Mouse (Mus musculus): ENCODE data around the gene Kif5c.

Kif5c gene

GRCm38 (mm10) chr2:49789078-49789477, 170.0 kb downstream of the Kif5c start:
- no peak for DNase-seq (ENCODE audit: low spot score)

GRCm38 (mm10) chr2:49789504-49789903, 170.4 kb downstream of the Kif5c start:
- no peak for DNase-seq (ENCODE audit: low spot score)

DNA sequence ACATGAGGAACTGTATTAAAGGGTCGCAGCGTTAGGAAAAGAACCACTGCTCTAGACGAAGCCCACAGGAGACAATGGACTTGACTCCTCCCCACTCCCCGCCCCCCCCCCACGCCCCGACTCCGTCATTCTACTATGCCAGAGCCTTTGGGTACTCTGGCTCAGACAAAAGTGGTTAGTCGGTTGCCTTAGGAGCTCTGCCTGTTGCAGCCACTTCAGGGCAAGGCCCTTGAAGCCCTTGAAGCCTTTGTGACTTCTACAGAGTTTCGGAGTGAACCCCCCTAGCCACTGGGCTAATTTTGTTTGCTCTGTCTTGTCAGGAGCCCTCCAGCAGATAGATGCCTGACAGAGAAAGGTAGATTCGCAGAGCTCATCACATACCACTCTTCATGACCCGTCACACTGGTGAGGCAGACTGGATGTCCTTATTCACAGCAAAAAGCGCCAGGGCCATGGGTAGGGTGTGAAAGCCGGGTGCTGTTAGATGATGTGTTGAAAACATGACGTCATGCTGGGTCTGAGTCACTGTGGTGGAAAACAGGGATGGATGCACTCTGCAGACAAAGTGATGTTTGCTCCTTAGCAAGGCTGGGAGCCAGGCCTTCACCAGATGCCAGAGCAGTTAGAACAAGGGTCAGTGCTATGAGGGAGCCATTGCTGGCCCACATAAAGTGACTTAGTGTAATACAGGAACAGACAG, 178.5 kb downstream of the Kif5c start:
- no peak for DNase-seq (ENCODE audit: low spot score)

GRCm38 (mm10) chr2:49804448-49804847, 185.3 kb downstream of the Kif5c start:
- no peak for DNase-seq (ENCODE audit: low spot score)

DNA sequence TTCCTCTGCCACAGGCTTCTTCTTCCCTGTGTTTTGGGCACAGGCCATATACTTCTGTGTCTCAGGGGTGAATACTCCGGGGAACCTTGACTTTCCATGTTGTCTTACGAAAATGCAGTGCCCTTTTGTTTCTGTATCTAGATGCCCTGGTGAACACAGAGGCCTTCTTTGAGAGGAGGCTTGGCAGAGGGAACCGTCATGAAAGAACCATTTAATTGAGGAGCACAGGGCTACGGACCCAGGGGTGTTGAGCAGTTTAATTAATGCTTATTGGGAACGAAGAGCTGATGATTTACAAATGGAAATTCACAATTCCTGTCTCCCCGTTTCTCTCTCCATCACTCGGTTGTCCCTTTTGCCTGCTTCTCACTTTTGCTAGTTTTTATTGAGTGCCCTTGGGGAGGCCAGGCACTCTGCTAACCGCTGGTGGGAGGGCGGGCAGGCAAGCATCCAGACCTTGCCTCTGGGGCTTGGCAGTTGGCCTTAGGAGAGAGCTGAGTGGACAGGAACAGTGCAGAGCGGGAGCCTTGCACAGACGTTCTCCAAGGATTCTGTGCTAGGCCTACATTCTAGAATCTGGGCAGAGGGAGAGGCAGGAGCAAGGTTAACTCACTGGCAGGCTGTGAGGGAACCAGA, 186.8 kb downstream of the Kif5c start:
- DNase-seq (ENCODE audit: low spot score), result no peak

- no peak for DNase-seq (ENCODE audit: low spot score)
These were observed 190.4 kb downstream of the Kif5c start for GRCm38 (mm10) chr2:49809496-49809895.

- peak; percentile 21 for DNase-seq (ENCODE audit: low spot score)
These were observed 192.3 kb downstream of the Kif5c start for GRCm38 (mm10) chr2:49811420-49811819.

GRCm38 (mm10) chr2:49811871-49812363, 192.8 kb downstream of the Kif5c start:
- DNase-seq (ENCODE audit: low spot score), result peak; percentile 72

DNA sequence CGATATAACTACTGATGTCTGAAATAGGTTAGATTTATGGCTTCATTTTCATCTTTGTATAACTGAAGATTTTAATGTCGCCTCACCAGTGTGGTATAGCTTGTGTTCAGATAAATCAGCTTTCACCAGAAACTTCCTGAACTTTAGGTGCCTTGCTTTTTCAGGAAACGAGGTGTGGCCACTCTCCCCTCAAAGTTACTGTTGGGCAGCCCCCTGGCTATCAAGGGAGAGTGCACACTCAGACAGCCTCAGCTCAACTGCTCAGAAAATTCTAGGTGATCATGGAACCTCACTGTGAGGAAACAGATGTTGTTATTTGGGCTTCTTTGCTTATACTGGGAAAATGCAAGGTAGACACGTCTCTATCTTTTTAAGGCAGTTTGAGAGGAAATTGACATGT, 194.1 kb downstream of the Kif5c start:
- DNase-seq (ENCODE audit: low spot score), result no peak

DNA sequence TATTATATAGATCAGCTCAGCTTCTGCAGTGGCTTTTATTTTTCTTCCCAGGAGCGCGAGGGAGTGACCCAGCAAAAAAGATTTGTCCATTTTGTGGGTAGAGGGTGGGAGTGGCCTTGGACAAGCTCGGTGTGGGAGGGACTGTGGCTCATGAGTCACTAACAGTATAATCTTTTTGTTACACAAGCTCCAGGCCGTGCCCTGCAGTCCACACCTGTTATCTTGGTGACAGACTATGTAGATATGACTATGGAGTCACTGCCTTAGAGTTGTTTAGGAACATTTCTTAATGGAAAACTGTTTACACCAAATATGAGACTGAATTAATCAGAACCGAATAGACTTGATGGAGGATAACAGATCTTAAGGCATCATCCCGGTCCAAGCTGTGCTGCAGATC, 194.9 kb downstream of the Kif5c start:
- peak; percentile 50 for DNase-seq (ENCODE audit: low spot score)

GRCm38 (mm10) chr2:49815696-49816320, 196.7 kb downstream of the Kif5c start:
- no peak for DNase-seq (ENCODE audit: low spot score)

- no peak for DNase-seq (ENCODE audit: low spot score)
These were observed 197.5 kb downstream of the Kif5c start for GRCm38 (mm10) chr2:49816549-49816948.

DNA sequence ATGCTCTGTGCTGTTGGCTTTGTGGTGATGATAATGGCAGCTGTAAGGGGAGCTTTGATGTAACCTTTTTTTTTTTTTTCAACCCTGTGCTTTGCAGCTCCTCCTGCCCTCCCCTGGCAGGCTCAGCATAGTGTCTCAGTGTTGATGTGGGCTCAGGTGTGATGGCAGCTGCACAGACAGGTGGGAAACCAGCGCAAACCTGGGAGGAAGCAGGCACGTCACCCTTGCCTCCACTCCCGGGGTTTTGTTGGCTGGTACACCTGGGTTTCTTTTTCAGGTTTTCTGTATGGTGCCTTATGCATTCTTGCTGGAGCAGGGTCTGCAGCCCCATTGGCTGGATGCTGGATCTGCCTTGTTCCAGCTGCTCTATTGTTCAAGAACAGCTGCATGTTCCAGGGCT, 198.1 kb downstream of the Kif5c start:
- DNase-seq (ENCODE audit: low spot score), result no peak

DNA sequence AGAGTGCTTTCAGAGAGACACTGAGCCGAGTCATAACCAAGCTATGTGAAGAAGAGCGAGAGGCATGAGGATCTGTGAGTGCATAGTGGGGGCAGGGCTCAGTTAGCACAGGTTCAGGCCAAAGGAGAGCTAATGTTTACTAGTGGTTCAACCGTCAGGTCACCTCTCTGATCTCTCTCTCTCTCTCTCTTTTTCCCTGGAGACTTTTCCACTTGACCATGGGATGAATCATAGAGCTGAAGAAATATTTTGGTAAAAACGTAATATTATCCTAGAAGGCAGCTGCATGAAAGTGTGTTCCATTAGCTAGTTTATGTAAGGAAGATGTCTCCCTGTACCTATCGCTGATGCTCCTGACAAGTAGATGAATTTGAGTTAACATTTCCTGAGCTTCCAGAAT, 199.0 kb downstream of the Kif5c start:
- DNase-seq (ENCODE audit: low spot score), result no peak

GRCm38 (mm10) chr2:49822312-49822711, 203.2 kb downstream of the Kif5c start:
- no peak for DNase-seq (ENCODE audit: low spot score)
